Mouse (Mus musculus): ENCODE results near the gene Zfp335. TPM values are rescaled to one million over a fixed set of nuclear protein-coding genes. Genes with fewer than 3 reads are reported as not detected.
A peak's percentile ranks its signal among the peaks of the same experiment; 100 is the strongest.

Gene Zfp335
- total and polyA plus RNA-seq, 2 experiments from 2014 or later, result 3.7 to 18.0 TPM

- 35% methylated on average over 4 of the region's 4 CpGs for WGBS
- H3K36me3 ChIP-seq (replicated peaks; ENCODE audit: control insufficient read depth, insufficient read depth, low read length), result no peaks in the 10 kb centered on the region
- DNase-seq (ENCODE audit: low spot score) (no peak), ATAC-seq (ENCODE audit: insufficient read depth, low read depth) (no peak)
- H3K9me3 ChIP-seq (replicated peaks; ENCODE audit: control insufficient read depth, low read length), result no peaks in the 10 kb centered on the region
- TF ChIP-seq CTCF (IDR thresholded peaks at IDR 0.05; ENCODE audit: low read depth) (no peak), EP300 (IDR thresholded peaks at IDR 0.05; ENCODE audit: low read depth) (no peak)
- H3K4me1 ChIP-seq (ENCODE audit: control insufficient read depth, insufficient read depth), result no peaks in the 10 kb centered on the region
- H3K4me3 ChIP-seq (ENCODE audit: low read depth, low read length), result no peak overlapping the region
- H3K9ac ChIP-seq (replicated peaks; ENCODE audit: low read depth, low read length), result no peak overlapping the region
- no peak overlapping the region for H3K4me2 ChIP-seq (ENCODE audit: low read depth, low read length)
- H3K27ac ChIP-seq (ENCODE audit: low read depth), result no peak overlapping the region
- peaks cover 63% of the 10 kb centered on the region for H3K27me3 ChIP-seq (ENCODE audit: control insufficient read depth, insufficient read depth, low read length)
These were observed 35.9 kb upstream of the Zfp335 start for GRCm38 (mm10) chr2:164947506-164947905.

- no peak overlapping the region for H3K4me3 ChIP-seq (ENCODE audit: low read depth, low read length)
- no peaks in the 10 kb centered on the region for H3K36me3 ChIP-seq (replicated peaks; ENCODE audit: control insufficient read depth, insufficient read depth, low read length)
- DNase-seq (ENCODE audit: low spot score) (no peak), ATAC-seq (ENCODE audit: insufficient read depth, low read depth) (no peak)
- H3K4me1 ChIP-seq (ENCODE audit: control insufficient read depth, insufficient read depth), result no peaks in the 10 kb centered on the region; the same call in 1 of the 2 replicates
- no peak overlapping the region for H3K27ac ChIP-seq (ENCODE audit: low read depth)
- no peak overlapping the region for H3K4me2 ChIP-seq (ENCODE audit: low read depth, low read length)
- H3K9me3 ChIP-seq (replicated peaks; ENCODE audit: control insufficient read depth, low read length), result no peaks in the 10 kb centered on the region
- TF ChIP-seq EP300 (IDR thresholded peaks at IDR 0.05; ENCODE audit: low read depth), result no peak
- no peak for TF ChIP-seq CTCF (IDR thresholded peaks at IDR 0.05; ENCODE audit: low read depth)
- no peak overlapping the region for H3K9ac ChIP-seq (replicated peaks; ENCODE audit: low read depth, low read length)
- 16% methylated on average over 5 of the region's 5 CpGs for WGBS
- peaks cover 50% of the 10 kb centered on the region for H3K27me3 ChIP-seq (ENCODE audit: control insufficient read depth, insufficient read depth, low read length)
These were observed 31.2 kb upstream of the Zfp335 start for GRCm38 (mm10) chr2:164942692-164943290.

- Histone ChIP-seq H3K27ac (ENCODE audit: low read depth) (no peak within 1 kb of the TSS), H3K27me3 (ENCODE audit: control insufficient read depth, insufficient read depth, low read length) (peaks cover 41% of the 10 kb centered on the region), H3K4me3 (ENCODE audit: low read depth, low read length) (no peak within 1 kb of the TSS), H3K36me3 (replicated peaks; ENCODE audit: control insufficient read depth, insufficient read depth, low read length) (no peaks in the 10 kb centered on the region), H3K9ac (replicated peaks; ENCODE audit: low read depth, low read length) (no peak within 1 kb of the TSS), H3K9me3 (replicated peaks; ENCODE audit: control insufficient read depth, low read length) (no peaks in the 10 kb centered on the region), H3K4me1 (ENCODE audit: control insufficient read depth, insufficient read depth) (no peaks in the 10 kb centered on the region; the same call in 1 of the 2 replicates), H3K4me2 (ENCODE audit: low read depth, low read length) (no peak within 1 kb of the TSS)
- TF ChIP-seq EP300 (IDR thresholded peaks at IDR 0.05; ENCODE audit: low read depth) (no peak), CTCF (IDR thresholded peaks at IDR 0.05; ENCODE audit: low read depth) (no peak)
- ATAC-seq (ENCODE audit: insufficient read depth, low read depth) (no peak), DNase-seq (ENCODE audit: low spot score) (no peak)
- WGBS, result 29% methylated on average over 10 of the region's 10 CpGs
These were observed 28.7 kb upstream of the Zfp335 start, which contains the start of gene Mmp9 for GRCm38 (mm10) chr2:164940140-164940830. Gene Mmp9 (plus strand): TSS chr2:164940780.

- no peak overlapping the region for H3K27ac ChIP-seq (ENCODE audit: low read depth)
- WGBS, result 5% methylated on average over 11 of the region's 11 CpGs
- peak overlapping the region; percentile 59 for H3K4me2 ChIP-seq (ENCODE audit: low read depth, low read length)
- H3K4me3 ChIP-seq (ENCODE audit: low read depth, low read length), result peak overlapping the region; percentile 28
- no peak for TF ChIP-seq CTCF (IDR thresholded peaks at IDR 0.05; ENCODE audit: low read depth)
- no peak for TF ChIP-seq EP300 (IDR thresholded peaks at IDR 0.05; ENCODE audit: low read depth)
- H3K36me3 ChIP-seq (replicated peaks; ENCODE audit: control insufficient read depth, insufficient read depth, low read length), result no peaks in the 10 kb centered on the region
- ATAC-seq (ENCODE audit: insufficient read depth, low read depth) (no peak), DNase-seq (ENCODE audit: low spot score) (no peak)
- H3K4me1 ChIP-seq (ENCODE audit: control insufficient read depth, insufficient read depth), result no peaks in the 10 kb centered on the region; the same call in 1 of the 2 replicates
- H3K9me3 ChIP-seq (replicated peaks; ENCODE audit: control insufficient read depth, low read length), result no peaks in the 10 kb centered on the region
- peaks cover 49% of the 10 kb centered on the region for H3K27me3 ChIP-seq (ENCODE audit: control insufficient read depth, insufficient read depth, low read length)
- no peak overlapping the region for H3K9ac ChIP-seq (replicated peaks; ENCODE audit: low read depth, low read length)
These were observed 27.5 kb upstream of the Zfp335 start for GRCm38 (mm10) chr2:164939106-164939505.

GRCm38 (mm10) chr2:164938146-164939091, 26.9 kb upstream of the Zfp335 start:
- 7% methylated on average over 39 of the region's 39 CpGs for WGBS
- Histone ChIP-seq H3K27me3 (ENCODE audit: control insufficient read depth, insufficient read depth, low read length) (peaks cover 54% of the 10 kb centered on the region), H3K9me3 (replicated peaks; ENCODE audit: control insufficient read depth, low read length) (no peaks in the 10 kb centered on the region), H3K36me3 (replicated peaks; ENCODE audit: control insufficient read depth, insufficient read depth, low read length) (no peaks in the 10 kb centered on the region), H3K4me2 (ENCODE audit: low read depth, low read length) (peak overlapping the region; percentile 59), H3K4me1 (ENCODE audit: control insufficient read depth, insufficient read depth) (no peaks in the 10 kb centered on the region; the same call in 1 of the 2 replicates), H3K9ac (replicated peaks; ENCODE audit: low read depth, low read length) (no peak overlapping the region), H3K27ac (ENCODE audit: low read depth) (no peak overlapping the region), H3K4me3 (ENCODE audit: low read depth, low read length) (peak overlapping the region; percentile 28)
- peak; percentile 20 for DNase-seq (ENCODE audit: low spot score)
- ATAC-seq (ENCODE audit: insufficient read depth, low read depth), result peak; percentile 25; the same call in 1 of the 2 replicates
- no peak for TF ChIP-seq EP300 (IDR thresholded peaks at IDR 0.05; ENCODE audit: low read depth)
- TF ChIP-seq CTCF (IDR thresholded peaks at IDR 0.05; ENCODE audit: low read depth), result no peak

Measured in heart, postnatal 0 days (tissue).